Mouse (Mus musculus) retina, adult 2 months (tissue): Measurements from ENCODE around the gene Pex12.
A peak's percentile ranks its signal among the peaks of the same experiment; 100 is the strongest.
"Not testable (repeated sequence)": the region's sequence is repeated elsewhere in the genome, so short reads cannot be mapped to it uniquely, and the experiment has no call there.

ENCODE experiments used
- DNase-seq: peaks from one replicate; pipeline ENCODE4 v3.0.0-alpha.2; 2012; ENCODE audit warnings: low read depth, low spot score

Pex12 gene

DNA sequence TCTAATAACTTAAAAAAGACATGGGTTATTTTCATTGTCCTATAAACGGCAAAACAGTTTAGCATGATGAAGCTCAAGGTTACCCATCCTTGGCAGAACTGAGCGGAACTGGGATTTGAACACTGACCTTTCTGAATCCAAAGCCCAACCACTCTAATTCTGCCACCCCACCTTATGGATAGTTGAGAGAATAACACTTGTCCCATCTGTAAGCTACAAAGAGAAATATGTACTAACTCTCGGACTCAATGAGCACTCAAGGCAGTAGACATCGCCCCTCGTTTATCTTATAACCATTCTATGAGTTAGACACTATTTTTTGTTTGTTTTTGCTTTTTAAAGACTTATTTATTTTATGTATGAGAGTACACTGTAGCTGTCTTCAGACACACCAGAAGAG is 13.3 kb downstream of the Pex12 start:
- no peak for DNase-seq

GRCm38 (mm10) chr11:83286566-83286965 is 15.8 kb downstream of the Pex12 start, which contains the start of gene Slfn14:
Gene Slfn14, minus strand, starts transcription at chr11:83286726.
- DNase-seq: no peak

DNA sequence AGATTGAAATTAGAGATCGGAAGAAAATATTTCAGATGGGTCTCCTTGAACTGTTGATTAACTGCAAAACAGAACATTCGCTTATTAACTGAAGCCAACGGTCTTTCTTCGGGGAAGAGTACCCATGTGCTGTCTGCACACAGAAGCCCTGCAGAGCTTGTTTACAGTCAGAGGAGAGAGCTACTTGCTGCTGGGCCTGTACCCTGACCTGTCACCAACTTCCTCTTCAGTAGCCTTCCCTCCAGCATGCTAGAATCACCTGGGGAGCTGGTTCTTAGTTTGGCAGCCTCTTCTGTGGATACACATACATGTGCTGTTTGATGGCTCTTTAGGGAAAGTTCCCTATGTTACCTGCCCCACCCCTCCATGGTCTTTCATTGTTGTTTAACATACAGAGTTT is 16.8 kb downstream of the Pex12 start:
- DNase-seq: no peak

DNA sequence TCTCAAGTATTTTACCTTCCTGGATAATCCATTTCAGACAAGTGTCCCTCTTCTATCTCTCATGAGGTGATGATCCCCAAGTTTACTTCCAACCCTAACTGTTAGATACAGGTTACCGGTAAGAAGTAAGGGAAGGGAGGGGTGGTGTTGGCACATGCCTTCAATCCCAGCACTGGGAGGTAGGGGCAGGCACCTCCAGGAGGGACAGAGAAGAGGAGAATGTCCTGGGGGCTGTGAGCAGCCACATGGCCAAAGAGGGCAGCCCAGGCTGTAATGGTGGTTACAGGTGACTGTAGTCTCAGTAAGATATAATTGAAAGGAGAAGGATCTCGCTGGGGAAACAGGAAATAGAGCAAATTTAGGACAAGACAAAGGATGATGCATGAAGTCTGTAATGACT is 20.3 kb downstream of the Pex12 start:
- no peak for DNase-seq

GRCm38 (mm10) chr11:83279691-83280090 is 22.7 kb downstream of the Pex12 start:
- no peak for DNase-seq

DNA sequence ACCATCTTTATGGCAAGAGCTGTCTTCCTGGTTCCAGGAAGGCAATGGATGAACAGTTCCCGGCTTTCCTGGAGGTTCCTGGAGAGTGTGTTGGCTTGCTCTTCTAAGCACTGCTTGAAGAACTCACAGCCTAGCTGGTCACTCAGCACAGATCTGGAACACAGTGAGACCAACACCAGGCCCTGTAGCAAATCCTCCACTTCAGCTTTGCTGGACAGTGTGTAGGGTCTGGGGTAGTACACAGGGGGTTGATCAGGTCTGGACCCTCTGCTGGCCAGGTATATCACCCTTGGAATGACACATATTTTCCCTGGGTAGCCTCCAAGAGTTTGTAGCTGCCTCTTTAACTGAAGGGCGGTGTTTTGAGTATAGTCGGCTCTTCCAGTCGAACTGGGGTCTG is 23.4 kb downstream of the Pex12 start:
- DNase-seq: no peak

DNA sequence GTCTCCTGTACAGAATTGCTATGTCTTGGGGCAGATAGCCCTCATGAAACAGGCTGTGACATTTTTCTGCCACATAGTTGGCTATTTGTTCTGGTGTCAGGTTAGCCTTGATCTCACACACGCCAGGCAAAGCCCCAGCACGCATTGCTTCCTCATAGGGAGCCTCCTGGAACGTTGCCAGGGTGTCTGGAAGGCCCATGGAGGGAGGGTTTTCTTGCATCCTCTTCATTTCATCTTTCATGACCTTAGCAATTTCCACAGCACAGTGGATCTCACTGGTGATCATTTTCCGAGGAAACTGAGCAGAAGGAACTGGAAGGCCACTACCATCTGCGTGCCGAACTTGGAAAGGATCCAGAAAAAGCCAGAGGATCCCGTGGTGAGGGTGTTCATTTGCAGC is 26.1 kb downstream of the Pex12 start:
- no peak for DNase-seq

GRCm38 (mm10) chr11:83271951-83272843 is 30.2 kb downstream of the Pex12 start:
- DNase-seq: no peak

- DNase-seq: peak; percentile 81
Observed at GRCm38 (mm10) chr11:83271151-83271950, 31.0 kb downstream of the Pex12 start.

- no peak for DNase-seq
Observed at GRCm38 (mm10) chr11:83270842-83271150, 31.6 kb downstream of the Pex12 start.

DNA sequence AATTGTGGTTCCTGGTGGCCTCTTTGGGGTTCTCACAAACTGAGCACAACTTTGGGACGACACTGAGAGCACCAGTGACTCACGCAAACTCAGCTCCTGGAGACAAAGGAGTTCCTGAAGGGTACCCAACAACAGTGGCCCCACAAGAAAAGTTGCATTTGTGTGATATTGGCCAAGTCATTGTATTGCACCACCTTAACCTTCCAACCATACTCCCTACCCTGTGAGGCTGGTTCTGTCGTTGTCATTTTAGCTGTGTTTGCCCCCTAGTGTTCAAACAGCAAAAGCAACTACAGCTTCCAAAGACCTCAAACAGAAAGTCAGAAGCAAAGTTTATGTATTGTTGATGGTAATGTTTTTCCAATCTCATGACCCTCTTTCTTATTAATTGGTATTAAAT is 39.2 kb downstream of the Pex12 start:
- no peak for DNase-seq

DNA sequence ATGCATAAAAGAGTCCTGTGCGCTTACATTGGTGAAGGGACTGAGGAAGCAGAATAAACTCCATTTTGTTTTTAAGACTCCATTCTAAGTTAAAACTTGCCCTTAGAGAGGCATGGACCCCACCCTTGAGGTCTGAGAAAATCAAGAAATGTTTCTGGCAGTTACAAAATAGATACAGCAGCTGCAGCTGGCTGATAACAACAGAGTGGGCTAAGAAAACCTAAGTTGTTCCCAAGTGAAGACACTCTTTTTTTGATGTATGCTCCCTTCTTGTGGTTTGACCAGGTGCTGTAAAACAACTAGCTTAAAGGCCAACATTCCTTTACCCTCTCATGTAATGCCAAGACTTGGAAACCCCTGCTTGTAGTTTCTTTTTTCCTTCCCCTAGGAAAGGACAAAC is 39.7 kb downstream of the Pex12 start:
- no peak for DNase-seq

DNA sequence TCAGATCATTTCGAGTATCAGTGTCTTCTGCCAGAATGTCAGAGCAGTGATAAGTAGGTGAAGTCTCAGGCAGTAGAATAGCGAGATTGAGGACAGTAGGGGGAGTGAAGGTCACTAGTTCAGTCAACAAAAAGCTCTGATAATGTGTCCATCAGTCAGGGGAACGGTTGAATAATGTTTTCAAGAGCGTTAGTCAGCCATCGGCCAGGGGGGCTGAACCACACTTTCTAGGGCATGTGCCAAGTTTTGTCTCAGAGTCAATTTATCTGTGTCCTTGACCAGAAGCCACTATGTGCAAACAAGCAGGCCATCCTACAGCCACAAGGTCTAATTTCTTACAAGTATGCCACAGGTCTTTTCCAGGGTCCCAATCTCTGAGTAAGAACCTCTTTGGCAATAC is 45.2 kb downstream of the Pex12 start:
- DNase-seq: not testable (repeated sequence)
